In the genomic region with DNA sequence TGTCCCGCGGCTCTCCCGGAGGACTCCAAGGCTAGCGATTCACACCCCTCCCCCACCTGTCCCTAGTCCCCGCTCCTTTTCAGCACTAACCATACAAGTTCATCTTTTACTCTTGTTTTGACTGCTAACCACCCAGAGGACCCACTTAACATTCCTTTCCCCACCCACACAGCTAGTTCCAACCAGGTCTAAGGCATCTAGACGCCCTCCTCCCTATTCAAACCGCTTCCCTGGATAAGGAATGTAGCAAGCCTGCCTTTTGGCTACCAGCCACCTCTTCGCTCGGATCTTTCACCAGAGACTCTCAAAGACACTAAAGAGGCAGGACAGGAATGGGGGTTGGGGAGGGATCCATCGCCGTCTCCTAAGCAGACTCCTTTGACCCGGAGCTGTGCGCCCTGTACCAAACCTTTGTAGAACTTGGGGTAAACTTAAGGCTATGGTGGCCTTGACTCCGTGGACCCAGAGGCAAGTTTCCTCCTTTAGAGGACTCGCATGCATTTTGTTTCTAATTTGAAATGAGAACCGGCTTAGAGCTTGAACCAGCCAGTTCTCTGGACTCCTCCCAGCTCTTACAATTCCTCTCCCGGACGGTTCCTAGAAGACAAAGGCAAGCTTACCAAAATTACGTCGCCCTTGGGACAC, we compare ENCODE assay signal across 9 mouse cellular contexts. TPM values are rescaled to one million over a fixed set of nuclear protein-coding genes. Genes with fewer than 3 reads are reported as not detected.
A peak's percentile ranks its signal among the peaks of the same experiment; 100 is the strongest.
DNase-seq lines count a peak whose midpoint lies in the region; ATAC-seq and TF ChIP-seq lines count a peak whose summit lies in the region.
"Had no signal": no experiment of that assay in that cellular context is flagged by ENCODE, and none has a peak within 500 bp of the region (broad histone marks: within the 10 kb centered on the region; RNA-seq: fewer than 3 reads in every experiment).

No protein-coding gene starts in this region.

- no peaks in the 10 kb centered on the region for H3K4me1 ChIP-seq in forebrain, embryonic 11.5 days (replicated peaks; ENCODE audit: control insufficient read depth, insufficient read depth, low read length)
- no peaks in the 10 kb centered on the region for H3K4me1 ChIP-seq in hindbrain, embryonic 11.5 days (replicated peaks; ENCODE audit: control insufficient read depth, insufficient read depth, low read length)
- 0 out of 2 replicates have a peak, but pooled peaks cover 8% of the 10 kb centered on the region for H3K4me1 ChIP-seq in limb, embryonic 14.5 days (ENCODE audit: control insufficient read depth, insufficient read depth, low read length)
- peaks cover 6% of the 10 kb centered on the region for H3K4me1 ChIP-seq in midbrain, embryonic 16.5 days (ENCODE audit: control insufficient read depth, insufficient read depth, low read length)

- no peaks in the 10 kb centered on the region; the same call in 1 of the 2 replicates for H3K27me3 ChIP-seq in forebrain, embryonic 11.5 days (ENCODE audit: control insufficient read depth, insufficient read depth, low read length)
- peaks cover 3% of the 10 kb centered on the region; the same call in 1 of the 2 replicates for H3K27me3 ChIP-seq in hindbrain, embryonic 11.5 days (ENCODE audit: control insufficient read depth, insufficient read depth, low read length)
- H3K27me3 ChIP-seq in limb, embryonic 14.5 days (ENCODE audit: control insufficient read depth, insufficient read depth, low read length) = peaks cover 12% of the 10 kb centered on the region; the same call in 1 of the 2 replicates
- 0 out of 2 replicates have a peak, but pooled peaks cover 5% of the 10 kb centered on the region for H3K27me3 ChIP-seq in midbrain, embryonic 16.5 days (ENCODE audit: control insufficient read depth, insufficient read depth, low read depth, low read length)

- peak; percentile 81 for ATAC-seq in forebrain, embryonic 11.5 days (replicated peaks; ENCODE audit: low FRiP score)
- peak; percentile 35; the same call in 1 of the 2 replicates for ATAC-seq in hindbrain, embryonic 11.5 days (ENCODE audit: low FRiP score)
- ATAC-seq in limb, embryonic 14.5 days (ENCODE audit: low FRiP score, low read depth) = peak; percentile 94
- ATAC-seq in midbrain, embryonic 16.5 days = peak; percentile 68

- H3K9ac ChIP-seq in forebrain, embryonic 11.5 days (ENCODE audit: low read length) = peak overlapping the region; percentile 27; the same call in 1 of the 2 replicates
- 0 out of 2 replicates have a peak overlapping the region, but pooled peaks have one; percentile 19 for H3K9ac ChIP-seq in hindbrain, embryonic 11.5 days (ENCODE audit: low read depth, low read length)
- peak overlapping the region; percentile 50 for H3K9ac ChIP-seq in limb, embryonic 14.5 days (ENCODE audit: low read depth, low read length, severe bottlenecking)
- peak overlapping the region; percentile 40; the same call in 1 of the 2 replicates for H3K9ac ChIP-seq in midbrain, embryonic 16.5 days (ENCODE audit: low read depth, low read length)

- WGBS in forebrain, embryonic 11.5 days = 6% methylated on average over 20 of the region's 20 CpGs
- 5% methylated on average over 20 of the region's 20 CpGs for WGBS in hindbrain, embryonic 11.5 days
- 4% methylated on average over 20 of the region's 20 CpGs for WGBS in limb, embryonic 14.5 days
- WGBS in midbrain, embryonic 16.5 days = 5% methylated on average over 20 of the region's 20 CpGs

- H3K27ac ChIP-seq in forebrain, embryonic 11.5 days (ENCODE audit: low read depth, low read length) = peak overlapping the region; percentile 28; the same call in 1 of the 2 replicates
- 0 out of 2 replicates have a peak overlapping the region, but pooled peaks have one; percentile 24 for H3K27ac ChIP-seq in hindbrain, embryonic 11.5 days (ENCODE audit: low read depth, low read length)
- peak overlapping the region; percentile 85 for H3K27ac ChIP-seq in limb, embryonic 14.5 days (replicated peaks; ENCODE audit: low read depth, low read length)
- H3K27ac ChIP-seq in midbrain, embryonic 16.5 days (ENCODE audit: low read length) = peak overlapping the region; percentile 38

- TF ChIP-seq POLR2A in limb, embryonic 14.5 days (IDR thresholded peaks at IDR 0.05; ENCODE audit: borderline replicate concordance, extremely low read depth, insufficient read depth, insufficient read length) = peak; percentile 39; the same call in 1 of the 2 replicates

- DNase-seq in 3T3-L1 (ENCODE audit: low read depth, low spot score) (peak; percentile 98), R1 (ENCODE audit: low read depth, low spot score) (peak; percentile 100)
- peak; percentile 66 for DNase-seq in forebrain, embryonic 11.5 days (ENCODE audit: low spot score)
- peak; percentile 46 for DNase-seq in hindbrain, embryonic 11.5 days (ENCODE audit: low spot score)
- peak; percentile 89 for DNase-seq in limb, embryonic 14.5 days (ENCODE audit: low spot score)
- no peak for DNase-seq in spleen, postnatal 4 days (ENCODE audit: low spot score in 2 of 2)
- DNase-seq in cerebellum, adult 11 months = no peak

- H3K9me3 ChIP-seq in forebrain, embryonic 11.5 days (ENCODE audit: control insufficient read depth, low read length) = no peaks in the 10 kb centered on the region
- no peaks in the 10 kb centered on the region for H3K9me3 ChIP-seq in hindbrain, embryonic 11.5 days (ENCODE audit: control insufficient read depth, low read length)
- H3K9me3 ChIP-seq in limb, embryonic 14.5 days (ENCODE audit: control insufficient read depth, low read length) = no peaks in the 10 kb centered on the region
- H3K9me3 ChIP-seq in midbrain, embryonic 16.5 days (replicated peaks; ENCODE audit: control insufficient read depth, low read length, poor library complexity, severe bottlenecking) = no peaks in the 10 kb centered on the region

- H3K4me2 ChIP-seq in forebrain, embryonic 11.5 days (ENCODE audit: low read depth, low read length, severe bottlenecking) = peak overlapping the region; percentile 31; the same call in 1 of the 2 replicates
- H3K4me2 ChIP-seq in hindbrain, embryonic 11.5 days (replicated peaks; ENCODE audit: low read depth, low read length) = peak overlapping the region; percentile 17; the same call in 1 of the 2 replicates
- H3K4me2 ChIP-seq in limb, embryonic 14.5 days (replicated peaks; ENCODE audit: low read depth, low read length, severe bottlenecking) = peak overlapping the region; percentile 47
- peak overlapping the region; percentile 45 for H3K4me2 ChIP-seq in midbrain, embryonic 16.5 days (ENCODE audit: low read length)

- H3K4me3 ChIP-seq in forebrain, embryonic 11.5 days (ENCODE audit: low read depth, low read length) = no peak overlapping the region
- no peak overlapping the region for H3K4me3 ChIP-seq in hindbrain, embryonic 11.5 days (ENCODE audit: low read depth, low read length)
- H3K4me3 ChIP-seq in limb, embryonic 14.5 days (replicated peaks; ENCODE audit: low read length) = peak overlapping the region; percentile 25
- no peak overlapping the region for H3K4me3 ChIP-seq in midbrain, embryonic 16.5 days (ENCODE audit: low read depth, low read length)

- H3K36me3 ChIP-seq in forebrain, embryonic 11.5 days (ENCODE audit: control insufficient read depth, insufficient read depth, low read length) = no peaks in the 10 kb centered on the region
- H3K36me3 ChIP-seq in hindbrain, embryonic 11.5 days (ENCODE audit: control insufficient read depth, insufficient read depth, low read length) = no peaks in the 10 kb centered on the region
- no peaks in the 10 kb centered on the region for H3K36me3 ChIP-seq in limb, embryonic 14.5 days (ENCODE audit: control insufficient read depth, insufficient read depth, low read length)
- no peaks in the 10 kb centered on the region for H3K36me3 ChIP-seq in midbrain, embryonic 16.5 days (ENCODE audit: control insufficient read depth, insufficient read depth, low read length)

RNA-seq across cellular contexts. Expression of gene Nanog, which starts 4.7 kb away (rescaled TPM):
- 0.31 TPM in 1 of 2 replicates, not detected in the other for polyA plus RNA-seq in forebrain, embryonic 11.5 days (2014; fragmentation: Nextera tagmentation; extraction: Ambion mirVana)
- polyA plus RNA-seq in hindbrain, embryonic 11.5 days (2014; fragmentation: Nextera tagmentation; extraction: Ambion mirVana) = 0.07 and 0.32 TPM in 2 replicates
- 0.40 and 0.47 TPM in 2 replicates for polyA plus RNA-seq in limb, embryonic 14.5 days (2012; rRNA removed)
- polyA plus RNA-seq in limb, embryonic 14.5 days (2014; fragmentation: Nextera tagmentation; extraction: Ambion mirVana) = 0.21 and 0.37 TPM in 2 replicates
- not detected in 2 replicates for polyA plus RNA-seq in midbrain, embryonic 16.5 days (2015; fragmentation: Nextera tagmentation; extraction: Ambion mirVana)
- polyA plus RNA-seq: spleen, adult 2 months had no signal

Comparison
In these comparisons a context has a peak if more than half of its experiments do, and no peak if none do; other contexts are left out.
1. DNase-seq: peak in 3T3-L1 (single experiment), R1 (single experiment), forebrain, embryonic 11.5 days (single experiment), hindbrain, embryonic 11.5 days (single experiment) and limb, embryonic 14.5 days (single experiment); none in spleen, postnatal 4 days (0 of 2) and cerebellum, adult 11 months (single experiment).
2. ATAC-seq: peak in every context shown above with its lines; median percentile 94 in limb, embryonic 14.5 days; 81 in forebrain, embryonic 11.5 days; 68 in midbrain, embryonic 16.5 days; 35 in hindbrain, embryonic 11.5 days.
3. H3K27ac ChIP-seq: peak in every context shown above with its lines; median percentile 85 in limb, embryonic 14.5 days; 38 in midbrain, embryonic 16.5 days; 28 in forebrain, embryonic 11.5 days; 24 in hindbrain, embryonic 11.5 days.
4. Peak in every context shown above with its lines, with median percentiles within 50 percentile points of each other: H3K4me2 ChIP-seq and H3K9ac ChIP-seq.